Mouse (Mus musculus): ENCODE measurements at regions not wholly inside any gene's neighbourhood (a gene's known extent, or its start where the extent isn't known, plus 50 kb on each side); places are given as distances from the start of the nearest gene placed in this dataset.

DNA sequence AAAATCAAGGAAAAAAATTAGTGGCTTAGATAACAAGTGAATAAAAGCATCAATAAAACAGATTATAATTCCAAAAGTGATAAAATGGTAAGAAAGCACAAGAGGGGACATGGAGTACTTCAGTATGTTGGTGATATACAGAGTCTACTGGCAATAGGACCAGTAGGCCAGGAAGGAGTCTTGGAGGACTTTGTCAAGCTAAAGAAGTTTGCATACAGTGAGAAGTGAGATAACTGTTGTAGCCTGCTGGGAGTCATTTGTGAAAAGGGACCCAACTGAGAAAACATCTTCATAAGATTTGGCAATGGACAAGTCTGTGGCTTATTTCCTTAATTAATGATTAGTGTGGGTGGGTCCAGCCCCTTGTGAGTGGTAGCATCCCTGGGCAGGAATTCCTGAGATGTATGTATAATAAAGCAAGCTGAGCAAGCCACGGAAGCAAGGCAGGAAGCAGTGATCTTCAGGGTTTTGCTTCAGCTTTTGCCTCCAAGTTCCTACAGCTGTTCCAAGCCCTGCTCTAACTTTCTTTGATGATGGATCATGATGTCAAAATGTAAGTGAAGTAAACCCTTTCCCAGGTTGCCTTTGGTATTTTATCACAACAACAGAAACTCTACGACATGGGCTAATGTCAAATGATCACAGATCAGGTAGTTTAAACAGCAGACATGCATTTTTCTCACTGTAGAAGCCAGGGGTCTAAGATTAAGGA is 314.5 kb upstream of the Trib2 start:
- Histone ChIP-seq H3K4me1 (no peaks in the 10 kb centered on the region), H3K27me3 (no peaks in the 10 kb centered on the region), H3K36me3 (no peaks in the 10 kb centered on the region), H3K9me3 (no peaks in the 10 kb centered on the region), H3K27ac (no peak overlapping the region), H3K9ac (no peak overlapping the region), H3K4me2 (replicated peaks) (no peak overlapping the region), H3K4me3 (no peak overlapping the region)
- ATAC-seq (ENCODE audit: low FRiP score, low read depth): no peak
- 62% methylated on average over 2 of the region's 2 CpGs for WGBS

DNA sequence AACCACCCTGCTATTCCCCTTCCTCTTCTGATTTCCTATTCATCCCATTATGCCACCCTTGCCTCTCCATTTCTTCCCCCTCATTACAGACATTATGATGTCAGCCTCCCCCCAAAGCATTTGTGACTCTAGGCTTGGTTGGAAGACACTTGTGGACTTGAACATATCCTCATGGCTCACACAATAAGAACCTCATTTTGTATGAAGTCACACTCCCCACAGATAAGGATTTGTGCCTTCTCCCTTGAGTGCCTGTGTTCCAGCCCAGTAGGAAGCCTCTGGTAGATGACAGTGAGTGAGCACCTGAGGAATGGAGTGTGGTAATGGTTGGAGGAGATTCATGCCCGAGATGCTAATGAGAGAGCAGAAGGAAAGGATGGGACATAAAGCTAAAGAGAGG is 313.9 kb upstream of the Trib2 start:
- WGBS: 68% methylated on average over 1 of the region's 1 CpGs

DNA sequence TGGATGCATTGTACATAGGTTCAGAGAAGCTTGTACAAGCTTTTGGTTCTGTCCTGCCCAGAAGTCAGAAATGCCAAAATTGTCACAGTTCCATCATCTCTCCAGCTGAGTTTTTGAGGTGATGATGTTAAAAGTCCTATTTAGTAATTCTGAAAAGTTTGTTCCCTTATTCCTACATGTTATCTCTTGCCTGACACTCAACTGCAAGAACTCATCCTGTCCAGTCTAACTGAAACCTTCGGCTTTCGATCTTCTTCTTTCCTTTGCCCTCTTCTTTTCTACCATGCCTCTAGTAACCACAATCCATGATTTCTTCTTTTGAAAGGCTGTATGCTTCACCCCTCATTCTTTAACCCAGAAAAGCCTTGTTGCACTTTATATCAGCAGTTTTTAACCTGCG is 313.2 kb upstream of the Trib2 start:
- no peak overlapping the region for H3K9ac ChIP-seq
- no peaks in the 10 kb centered on the region for H3K4me1 ChIP-seq
- no peak for ATAC-seq (ENCODE audit: low FRiP score, low read depth)
- no peak overlapping the region for H3K4me3 ChIP-seq
- H3K9me3 ChIP-seq: no peaks in the 10 kb centered on the region
- WGBS: 93% methylated on average over 3 of the region's 3 CpGs
- no peak overlapping the region for H3K4me2 ChIP-seq (replicated peaks)
- no peak overlapping the region for H3K27ac ChIP-seq
- H3K27me3 ChIP-seq: no peaks in the 10 kb centered on the region
- no peaks in the 10 kb centered on the region for H3K36me3 ChIP-seq

More for the DNA sequence above, 313.9 kb upstream of the Trib2 start:
- Histone ChIP-seq H3K27ac (no peak overlapping the region), H3K9me3 (no peaks in the 10 kb centered on the region), H3K4me3 (no peak overlapping the region), H3K4me1 (no peaks in the 10 kb centered on the region), H3K4me2 (replicated peaks) (no peak overlapping the region), H3K27me3 (no peaks in the 10 kb centered on the region), H3K36me3 (no peaks in the 10 kb centered on the region), H3K9ac (no peak overlapping the region)
- no peak for ATAC-seq (ENCODE audit: low FRiP score, low read depth)

DNA sequence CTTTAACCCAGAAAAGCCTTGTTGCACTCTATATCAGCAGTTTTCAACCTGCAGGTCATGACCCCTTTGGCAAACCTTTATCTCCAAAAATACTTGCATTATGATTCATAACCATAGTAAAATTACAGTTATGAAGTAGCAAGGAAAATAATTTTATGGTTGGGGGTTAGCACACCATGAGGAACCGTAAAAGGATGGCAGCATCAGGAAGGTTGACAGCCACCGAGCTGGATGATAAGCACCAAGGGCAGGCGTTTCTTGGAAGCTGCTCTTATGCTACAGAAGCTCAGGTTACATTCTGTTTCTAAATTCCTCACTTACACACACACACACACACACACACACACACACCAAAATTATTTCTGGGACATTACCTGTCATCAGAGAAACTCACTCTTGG is 312.5 kb upstream of the Trib2 start:
- no peaks in the 10 kb centered on the region for H3K36me3 ChIP-seq
- H3K9ac ChIP-seq: no peak overlapping the region
- 82% methylated on average over 3 of the region's 3 CpGs for WGBS
- ATAC-seq (ENCODE audit: low FRiP score, low read depth): no peak
- H3K4me2 ChIP-seq (replicated peaks): no peak overlapping the region
- H3K27ac ChIP-seq: no peak overlapping the region
- no peaks in the 10 kb centered on the region for H3K4me1 ChIP-seq
- H3K4me3 ChIP-seq: no peak overlapping the region
- no peaks in the 10 kb centered on the region for H3K9me3 ChIP-seq
- no peaks in the 10 kb centered on the region for H3K27me3 ChIP-seq

DNA sequence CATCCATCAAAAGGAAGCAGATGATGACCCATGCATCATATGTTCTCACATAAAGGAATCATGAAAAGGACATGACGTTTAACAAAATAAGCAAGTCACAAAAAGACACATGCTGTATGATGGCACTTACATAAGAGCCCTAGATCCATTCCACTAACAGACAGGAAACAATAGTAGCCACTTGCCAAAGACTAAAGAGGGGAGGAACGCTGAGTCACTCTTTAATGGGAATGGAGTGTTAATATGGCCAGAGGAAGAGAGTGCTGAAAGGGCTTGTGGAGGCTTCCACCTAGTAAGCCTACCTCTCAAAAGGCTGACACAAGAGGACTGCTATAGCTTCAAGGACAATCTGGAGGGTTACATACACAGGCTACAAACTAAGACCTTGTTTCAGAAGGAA is 308.2 kb upstream of the Trib2 start:
- Histone ChIP-seq H3K36me3 (no peaks in the 10 kb centered on the region), H3K9me3 (no peaks in the 10 kb centered on the region), H3K4me1 (no peaks in the 10 kb centered on the region), H3K27me3 (no peaks in the 10 kb centered on the region), H3K9ac (no peak overlapping the region), H3K27ac (no peak overlapping the region), H3K4me2 (replicated peaks) (no peak overlapping the region), H3K4me3 (no peak overlapping the region)
- ATAC-seq (ENCODE audit: low FRiP score, low read depth): no peak
- WGBS: 75% methylated on average over 2 of the region's 2 CpGs

DNA sequence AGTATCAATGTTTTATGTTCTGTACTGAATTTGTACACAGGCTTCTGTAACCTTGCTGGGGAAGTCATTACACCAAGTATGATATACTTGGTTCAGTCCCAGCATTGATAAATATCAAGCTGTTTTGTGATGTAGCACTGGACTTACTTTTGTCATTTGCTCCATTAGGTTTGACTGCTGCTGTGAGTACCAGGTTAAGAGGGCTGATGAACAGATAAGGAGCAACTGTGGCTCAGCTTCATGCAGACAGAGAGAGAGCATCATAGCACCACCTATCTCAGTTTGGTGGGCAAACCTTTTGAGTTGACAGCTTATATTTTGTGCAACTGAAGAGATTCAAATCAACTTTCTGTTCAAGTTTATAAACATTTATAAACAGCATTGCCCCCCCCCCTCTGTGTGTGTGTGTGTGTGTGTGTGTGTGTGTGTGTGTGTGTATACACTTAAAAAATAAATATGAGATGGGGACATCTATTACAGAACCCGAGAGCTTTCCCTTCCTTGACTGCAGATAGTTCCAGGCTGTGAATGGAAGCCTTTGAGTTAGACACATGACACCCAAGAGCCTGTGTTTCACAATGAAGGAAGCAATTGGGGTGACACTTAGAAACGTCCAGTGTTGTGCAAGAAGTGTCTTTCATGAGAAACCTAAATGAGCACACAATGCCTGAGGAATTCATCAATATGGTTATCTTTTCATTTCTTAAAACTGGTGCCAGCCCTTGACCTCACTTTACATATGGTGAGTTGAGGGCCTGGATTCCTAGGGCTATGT is 305.8 kb upstream of the Trib2 start:
- Histone ChIP-seq H3K9me3 (no peaks in the 10 kb centered on the region), H3K27me3 (no peaks in the 10 kb centered on the region), H3K36me3 (no peaks in the 10 kb centered on the region), H3K4me1 (no peaks in the 10 kb centered on the region), H3K4me3 (no peak overlapping the region), H3K9ac (no peak overlapping the region), H3K4me2 (replicated peaks) (no peak overlapping the region), H3K27ac (no peak overlapping the region)
- ATAC-seq (ENCODE audit: low FRiP score, low read depth): no peak
- WGBS: 63% methylated on average over 2 of the region's 2 CpGs

DNA sequence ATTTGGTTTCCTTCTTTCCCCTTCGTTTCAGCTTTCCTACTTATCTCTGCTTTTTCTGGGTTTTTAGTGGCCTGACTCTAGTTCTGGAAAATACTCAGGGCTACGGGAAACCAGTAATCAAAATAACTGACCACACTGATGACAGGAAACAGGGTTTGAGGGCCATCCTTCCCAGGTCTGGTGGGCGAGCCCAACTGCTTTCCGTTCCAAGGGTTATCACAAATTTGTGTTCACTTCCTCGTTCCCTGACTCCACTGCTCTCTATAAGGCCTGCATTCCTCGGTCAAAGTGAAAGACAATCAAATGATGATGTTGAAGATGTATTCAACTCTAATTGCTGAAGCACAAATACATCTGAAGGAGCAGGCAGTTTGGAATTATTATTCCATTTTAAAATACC is 305.1 kb upstream of the Trib2 start:
- H3K36me3 ChIP-seq: no peaks in the 10 kb centered on the region
- H3K4me1 ChIP-seq: no peaks in the 10 kb centered on the region
- WGBS: 80% methylated on average over 6 of the region's 6 CpGs
- no peaks in the 10 kb centered on the region for H3K27me3 ChIP-seq
- no peak overlapping the region for H3K4me3 ChIP-seq
- no peaks in the 10 kb centered on the region for H3K9me3 ChIP-seq
- no peak overlapping the region for H3K27ac ChIP-seq
- H3K4me2 ChIP-seq (replicated peaks): no peak overlapping the region
- H3K9ac ChIP-seq: no peak overlapping the region
- ATAC-seq (ENCODE audit: low FRiP score, low read depth): no peak

DNA sequence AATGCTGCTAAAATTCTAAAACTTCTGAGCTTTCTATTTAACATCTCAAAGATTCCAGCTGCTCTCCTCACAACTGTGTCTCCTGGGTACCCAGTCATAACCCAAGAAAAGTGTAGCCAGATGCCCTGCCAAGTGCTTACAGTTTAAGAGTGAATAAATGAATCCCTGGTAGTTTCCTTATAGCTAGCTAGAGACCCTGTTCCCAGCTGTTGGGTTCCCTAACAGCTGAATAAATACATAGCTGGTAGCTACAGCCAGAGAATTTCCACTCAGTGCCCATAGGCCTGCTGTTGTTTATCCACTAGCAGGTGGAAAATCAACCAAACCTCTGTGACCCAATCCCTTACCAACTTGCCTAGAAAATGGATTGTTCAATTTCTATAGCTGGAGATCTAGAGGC is 302.0 kb upstream of the Trib2 start:
- H3K4me3 ChIP-seq: no peak overlapping the region
- H3K4me1 ChIP-seq: no peaks in the 10 kb centered on the region
- no peak overlapping the region for H3K27ac ChIP-seq
- H3K4me2 ChIP-seq (replicated peaks): no peak overlapping the region
- H3K9me3 ChIP-seq: no peaks in the 10 kb centered on the region
- H3K27me3 ChIP-seq: no peaks in the 10 kb centered on the region
- H3K36me3 ChIP-seq: no peaks in the 10 kb centered on the region
- no peak overlapping the region for H3K9ac ChIP-seq
- ATAC-seq (ENCODE audit: low FRiP score, low read depth): 0 out of 2 replicates have a peak, but pooled peaks have one; percentile 40

DNA sequence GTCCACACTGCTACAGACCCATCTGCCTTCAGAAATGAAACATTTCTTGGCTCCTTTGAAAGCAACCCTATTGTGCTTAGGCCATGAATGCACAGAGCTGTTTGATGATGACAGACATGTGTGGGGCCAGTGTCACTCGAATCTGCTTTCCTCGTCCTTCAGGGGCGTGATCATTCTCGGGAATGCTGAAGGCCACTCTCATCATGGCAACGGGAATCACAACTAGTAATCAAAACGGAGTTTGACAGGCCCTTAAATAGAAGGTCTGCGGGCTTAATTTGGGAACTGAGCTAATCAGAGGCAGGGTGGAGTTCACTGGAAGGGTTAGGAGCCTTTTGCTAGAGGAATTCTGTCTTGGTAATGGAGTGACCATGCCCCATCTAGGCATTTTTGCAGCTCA is 290.2 kb upstream of the Trib2 start:
- Histone ChIP-seq H3K36me3 (no peaks in the 10 kb centered on the region), H3K27me3 (no peaks in the 10 kb centered on the region), H3K4me3 (no peak overlapping the region), H3K4me1 (no peaks in the 10 kb centered on the region), H3K9ac (no peak overlapping the region), H3K4me2 (replicated peaks) (no peak overlapping the region), H3K9me3 (no peaks in the 10 kb centered on the region), H3K27ac (no peak overlapping the region)
- no peak for ATAC-seq (ENCODE audit: low FRiP score, low read depth)
- 74% methylated on average over 7 of the region's 7 CpGs for WGBS

DNA sequence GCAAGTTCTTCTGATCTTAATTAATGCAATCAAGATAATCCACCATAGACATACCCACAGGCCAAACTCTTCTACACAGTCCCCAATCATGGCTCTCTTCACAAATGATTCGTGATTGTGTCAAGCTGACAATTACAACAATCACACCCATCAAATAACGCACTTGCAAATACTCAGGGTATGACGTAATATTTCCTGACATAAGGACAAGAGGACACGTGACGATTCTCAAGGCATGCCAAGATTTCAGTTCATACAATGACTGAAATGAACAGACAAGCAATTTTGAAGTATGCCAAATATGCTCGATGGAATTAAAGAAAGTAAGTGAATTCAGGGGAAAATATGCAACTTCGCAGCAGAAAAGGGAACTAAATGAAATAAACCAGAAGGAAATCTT is 282.1 kb upstream of the Trib2 start:
- Histone ChIP-seq H3K36me3 (no peaks in the 10 kb centered on the region), H3K4me2 (replicated peaks) (no peak overlapping the region), H3K9me3 (no peaks in the 10 kb centered on the region), H3K9ac (no peak overlapping the region), H3K27ac (no peak overlapping the region), H3K4me1 (no peaks in the 10 kb centered on the region), H3K4me3 (no peak overlapping the region), H3K27me3 (no peaks in the 10 kb centered on the region)
- WGBS: 89% methylated on average over 7 of the region's 7 CpGs
- no peak for ATAC-seq (ENCODE audit: low FRiP score, low read depth)

DNA sequence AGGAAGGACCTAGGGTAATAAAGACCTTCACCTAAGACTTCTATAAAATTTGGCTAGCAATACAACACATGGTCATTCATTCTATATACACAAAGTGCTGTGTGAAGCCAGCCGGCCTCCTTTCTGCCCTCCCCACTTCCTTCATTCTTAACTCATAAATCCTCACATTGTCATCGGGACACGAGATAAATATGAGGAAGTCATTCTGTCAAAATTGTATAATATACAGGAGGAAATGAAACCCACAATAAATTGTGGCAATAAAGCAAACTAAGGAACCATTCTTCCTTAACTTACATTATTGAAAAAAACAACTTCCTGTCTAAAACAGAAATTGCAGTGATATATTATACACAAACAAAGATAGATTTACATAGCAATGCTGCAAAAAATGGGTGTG is 275.9 kb upstream of the Trib2 start:
- Histone ChIP-seq H3K36me3 (no peaks in the 10 kb centered on the region), H3K4me2 (replicated peaks) (no peak overlapping the region), H3K4me3 (no peak overlapping the region), H3K9me3 (no peaks in the 10 kb centered on the region), H3K27ac (no peak overlapping the region), H3K9ac (no peak overlapping the region), H3K4me1 (no peaks in the 10 kb centered on the region), H3K27me3 (no peaks in the 10 kb centered on the region)
- 76% methylated on average over 3 of the region's 3 CpGs for WGBS
- ATAC-seq (ENCODE audit: low FRiP score, low read depth): no peak

DNA sequence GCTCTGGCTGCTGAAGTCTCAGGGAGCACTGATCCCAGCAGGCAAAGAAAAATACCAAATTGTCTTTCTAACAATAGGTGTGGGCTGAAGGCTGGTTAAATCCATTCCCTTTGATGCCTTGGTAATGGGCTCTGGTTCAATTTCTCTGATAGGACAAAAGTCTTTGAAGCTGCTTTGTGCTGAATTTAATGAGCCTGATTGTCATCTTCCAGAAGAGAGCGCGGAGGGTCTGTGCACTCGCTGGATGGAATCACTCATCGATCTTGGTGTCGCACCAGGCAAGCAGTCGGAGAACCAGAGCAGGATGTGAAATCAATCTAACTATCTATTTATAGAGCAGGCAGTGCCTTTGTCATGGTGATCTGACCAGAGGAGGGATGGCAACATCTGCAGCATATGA is 274.6 kb upstream of the Trib2 start:
- no peak overlapping the region for H3K9ac ChIP-seq
- no peaks in the 10 kb centered on the region for H3K9me3 ChIP-seq
- no peak for ATAC-seq (ENCODE audit: low FRiP score, low read depth)
- no peak overlapping the region for H3K4me3 ChIP-seq
- H3K36me3 ChIP-seq: no peaks in the 10 kb centered on the region
- no peaks in the 10 kb centered on the region for H3K27me3 ChIP-seq
- H3K27ac ChIP-seq: no peak overlapping the region
- WGBS: 41% methylated on average over 6 of the region's 6 CpGs
- no peaks in the 10 kb centered on the region for H3K4me1 ChIP-seq
- H3K4me2 ChIP-seq (replicated peaks): no peak overlapping the region

DNA sequence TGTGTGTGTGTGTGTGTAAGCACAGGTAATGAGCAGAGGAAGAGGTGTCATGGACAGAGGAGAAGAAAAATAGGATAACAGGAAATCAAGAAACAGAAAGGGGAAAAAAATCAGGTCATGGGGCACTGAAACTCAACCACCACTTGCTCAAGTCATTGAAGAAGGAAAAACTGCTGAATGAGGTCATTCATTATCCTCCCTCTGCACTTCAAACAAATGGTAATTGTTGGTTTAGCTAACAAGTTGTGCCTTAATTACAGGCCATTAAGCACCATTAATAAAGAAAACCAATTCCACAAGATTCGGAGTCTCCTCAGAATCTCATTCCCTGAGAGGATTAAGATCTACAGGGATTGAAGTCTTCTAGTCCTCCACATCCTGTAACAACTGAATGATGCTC is 266.5 kb upstream of the Trib2 start:
- H3K4me3 ChIP-seq: no peak overlapping the region
- no peak overlapping the region for H3K4me2 ChIP-seq (replicated peaks)
- no peak for ATAC-seq (ENCODE audit: low FRiP score, low read depth)
- H3K36me3 ChIP-seq: no peaks in the 10 kb centered on the region
- no peaks in the 10 kb centered on the region for H3K4me1 ChIP-seq
- H3K27ac ChIP-seq: no peak overlapping the region
- H3K9me3 ChIP-seq: no peaks in the 10 kb centered on the region
- H3K27me3 ChIP-seq: no peaks in the 10 kb centered on the region
- no peak overlapping the region for H3K9ac ChIP-seq
- WGBS: 44% methylated on average over 1 of the region's 1 CpGs

All from limb, embryonic 13.5 days (tissue).